Mouse (Mus musculus) embryonic facial prominence, embryonic 15.5 days (tissue): ENCODE data around the gene Tor3a. TPM values are rescaled to one million over a fixed set of nuclear protein-coding genes. Genes with fewer than 3 reads are reported as not detected.

Source experiments
- ATAC-seq: fragments of 200-750 bp; cut with Nextera tagmentation; 2 replicates; pipeline ENCODE4 v1.8.0; 2017; ENCODE audit warnings: low read depth, moderate TSS enrichment; ENCODE audit not compliant: insufficient number of reproducible peaks, low FRiP score, low TSS enrichment
- H3K27ac ChIP-seq: fragments of 300-500 bp; sonication (generic); replicated peaks from 2 replicates; pipeline ENCODE4 v1.5.1; 2015; ENCODE audit warnings: mild to moderate bottlenecking, inconsistent platforms
- H3K27me3 ChIP-seq: fragments of 300-500 bp; sonication (generic); 2 replicates; pipeline ENCODE4 v1.6.1; 2015; ENCODE audit warnings: inconsistent platforms
- H3K36me3 ChIP-seq: fragments of 300-500 bp; sonication (generic); 2 replicates; pipeline ENCODE4 v1.6.1; 2015; ENCODE audit warnings: mild to moderate bottlenecking, inconsistent platforms
- H3K4me1 ChIP-seq: fragments of 300-500 bp; sonication (generic); 2 replicates; pipeline ENCODE4 v1.6.1; 2015; ENCODE audit warnings: inconsistent platforms
- H3K4me2 ChIP-seq: fragments of 300-500 bp; sonication (generic); replicated peaks from 2 replicates; pipeline ENCODE4 v1.6.1; 2015; ENCODE audit warnings: mild to moderate bottlenecking, inconsistent platforms
- H3K4me3 ChIP-seq: fragments of 300-500 bp; sonication (generic); replicated peaks from 2 replicates; pipeline ENCODE4 v1.5.1; 2015; ENCODE audit warnings: mild to moderate bottlenecking, inconsistent platforms
- H3K9ac ChIP-seq: fragments of 300-500 bp; sonication (generic); 2 replicates; pipeline ENCODE4 v1.6.1; 2015; ENCODE audit warnings: inconsistent platforms
- H3K9me3 ChIP-seq: fragments of 300-500 bp; sonication (generic); replicated peaks from 2 replicates; pipeline ENCODE4 v1.6.1; 2016; ENCODE audit warnings: inconsistent platforms
- WGBS: fragments of 180-500 bp; shearing (Covaris S2); methylation state at CpG from one replicate; pipeline ENCODE4 v1.1.7; 2015; 5-methylcytosine and 5-hydroxymethylcytosine counted together
- polyA plus RNA-seq: library from polyadenylated mRNA; unstranded; fragments of >200 nt; fragmentation: Nextera tagmentation; extraction: Ambion mirVana; gene quantifications from 2 replicates; pipeline ENCODE4 v1.2.1, GENCODE M21; 2015

Tor3a gene
- polyA plus RNA-seq, 1 experiment from 2014 or later = 15.4 TPM

DNA sequence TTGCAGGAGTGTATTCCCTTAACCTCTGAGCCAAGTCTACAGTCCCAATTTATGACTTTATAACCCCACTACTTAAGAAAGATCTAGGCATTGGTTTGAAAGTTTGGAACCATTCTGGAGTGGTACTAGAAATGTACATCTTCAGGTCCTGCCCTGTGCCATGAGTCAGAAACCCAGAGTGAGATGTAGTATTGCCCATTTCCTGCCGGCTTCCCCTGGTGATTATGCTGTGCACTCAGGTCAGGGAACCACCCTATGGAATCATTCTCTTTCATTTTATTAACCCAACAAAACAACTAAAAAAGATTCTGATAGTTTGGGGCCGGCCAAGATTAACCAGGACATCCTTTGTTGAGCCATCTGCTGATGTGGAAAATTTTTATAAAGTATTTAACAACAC is 68.2 kb downstream of the Tor3a start:
- no peak overlapping the region for H3K9ac ChIP-seq
- no peaks in the 10 kb centered on the region for H3K27me3 ChIP-seq
- no peaks in the 10 kb centered on the region for H3K4me1 ChIP-seq
- WGBS = 74% methylated on average over 2 of the region's 2 CpGs
- H3K36me3 ChIP-seq = no peaks in the 10 kb centered on the region
- no peak overlapping the region for H3K27ac ChIP-seq
- no peak overlapping the region for H3K4me3 ChIP-seq
- no peaks in the 10 kb centered on the region for H3K9me3 ChIP-seq
- no peak for ATAC-seq
- no peak overlapping the region for H3K4me2 ChIP-seq

GRCm38 (mm10) chr1:156605094-156605866 is 68.9 kb downstream of the Tor3a start:
- H3K4me2 ChIP-seq = no peak overlapping the region
- H3K4me1 ChIP-seq = no peaks in the 10 kb centered on the region
- no peaks in the 10 kb centered on the region for H3K36me3 ChIP-seq
- 74% methylated on average over 12 of the region's 12 CpGs for WGBS
- no peak overlapping the region for H3K9ac ChIP-seq
- H3K9me3 ChIP-seq = no peaks in the 10 kb centered on the region
- H3K27ac ChIP-seq = no peak overlapping the region
- ATAC-seq = no peak
- no peak overlapping the region for H3K4me3 ChIP-seq
- no peaks in the 10 kb centered on the region for H3K27me3 ChIP-seq

Other genes with a start within 250 kb of the Tor3a start
- gene Soat1, start 200.0 kb downstream of the Tor3a start, polyA plus RNA-seq = 23.1 and 27.0 TPM in 2 replicates
- gene Gm10031, start 150.3 kb downstream of the Tor3a start, polyA plus RNA-seq = 0.53 and 0.93 TPM in 2 replicates
- gene Abl2, start 115.6 kb downstream of the Tor3a start, polyA plus RNA-seq = 4.0 and 4.5 TPM in 2 replicates
- 26.9 and 28.0 TPM in 2 replicates for gene Fam20b, start 44.7 kb upstream of the Tor3a start, polyA plus RNA-seq
- gene Angptl1, start 164.2 kb upstream of the Tor3a start, polyA plus RNA-seq = 65.3 and 75.8 TPM in 2 replicates